Mouse (Mus musculus): ENCODE data around the gene Rplp0. TPM values are rescaled to one million over a fixed set of nuclear protein-coding genes. Genes with fewer than 3 reads are reported as not detected.
A peak's percentile ranks its signal among the peaks of the same experiment; 100 is the strongest.
"Not testable (repeated sequence)": the region's sequence is repeated elsewhere in the genome, so short reads cannot be mapped to it uniquely, and the experiment has no call there.

Rplp0 gene
- 100 to 1,000 TPM; 780 to 872 TPM for total RNA-seq (2021)
- long read RNA-seq, experiment 1, transcript Rplp0-201 (7 exons, 1,358 nt): major isoform, 1,009 of 1,081 reads
- long read RNA-seq, experiment 1, partial matches to known transcripts: 69 of 1,081 reads
- long read RNA-seq, experiment 1, other reads (novel, unspliced or antisense): 3 of 1,081 reads
- long read RNA-seq, experiment 2, transcript Rplp0-201 (7 exons, 1,358 nt): major isoform, 1,054 of 1,126 reads
- long read RNA-seq, experiment 2, partial matches to known transcripts: 68 of 1,126 reads
- long read RNA-seq, experiment 2, other reads (novel, unspliced or antisense): 4 of 1,126 reads

GRCm38 (mm10) chr5:115559237-115560101 is at the start of gene Rplp0:
Rplp0 (plus strand) TSS chr5:115559467.
- intact Hi-C loops (cut with DNase I; ENCODE audit: low total_unique reads): no loop called here
- peak; percentile 99 for DNase-seq

GRCm38 (mm10) chr5:115509790-115510689 is 49.2 kb upstream of the Rplp0 start:
- DNase-seq: no peak

GRCm38 (mm10) chr5:115512375-115512774 is 46.9 kb upstream of the Rplp0 start:
- DNase-seq: no peak
- intact Hi-C loops (cut with DNase I; ENCODE audit: low total_unique reads): no loop called here

More at GRCm38 (mm10) chr5:115509790-115510689, 49.2 kb upstream of the Rplp0 start:
- intact Hi-C loops (cut with DNase I; ENCODE audit: low total_unique reads): no loop called here

- no peak for DNase-seq
- intact Hi-C loops (cut with DNase I; ENCODE audit: low total_unique reads): no loop called here
Measured at GRCm38 (mm10) chr5:115513246-115513645, 46.0 kb upstream of the Rplp0 start.

- intact Hi-C loops (cut with DNase I; ENCODE audit: low total_unique reads): no loop called here
Measured at GRCm38 (mm10) chr5:115513721-115514120, 45.5 kb upstream of the Rplp0 start.

GRCm38 (mm10) chr5:115514346-115514745 is 44.9 kb upstream of the Rplp0 start:
- no peak for DNase-seq
- intact Hi-C loops (cut with DNase I; ENCODE audit: low total_unique reads): no loop called here

More at GRCm38 (mm10) chr5:115513721-115514120, 45.5 kb upstream of the Rplp0 start:
- DNase-seq: no peak

GRCm38 (mm10) chr5:115514896-115515587 is 44.2 kb upstream of the Rplp0 start:
- peak; percentile 52 for DNase-seq
- intact Hi-C loops (cut with DNase I; ENCODE audit: low total_unique reads): no loop called here

GRCm38 (mm10) chr5:115516081-115516907 is 43.0 kb upstream of the Rplp0 start:
- intact Hi-C loops (cut with DNase I; ENCODE audit: low total_unique reads): no loop called here
- DNase-seq: peak; percentile 38

- DNase-seq: no peak
- intact Hi-C loops (cut with DNase I; ENCODE audit: low total_unique reads): no loop called here
Measured at GRCm38 (mm10) chr5:115516908-115517307, 42.4 kb upstream of the Rplp0 start.

- DNase-seq: no peak
- intact Hi-C loops (cut with DNase I; ENCODE audit: low total_unique reads): no loop called here
Measured at GRCm38 (mm10) chr5:115517501-115517900, 41.8 kb upstream of the Rplp0 start.

- intact Hi-C loops (cut with DNase I; ENCODE audit: low total_unique reads); DNase-seq: not testable (repeated sequence)
Measured at GRCm38 (mm10) chr5:115518214-115518613, 41.1 kb upstream of the Rplp0 start.

GRCm38 (mm10) chr5:115520325-115520869 is 38.9 kb upstream of the Rplp0 start:
- intact Hi-C loops (cut with DNase I; ENCODE audit: low total_unique reads): no loop called here
- DNase-seq: peak; percentile 66

- intact Hi-C loops (cut with DNase I; ENCODE audit: low total_unique reads): no loop called here
- DNase-seq: no peak
Measured at GRCm38 (mm10) chr5:115521553-115522461, 37.5 kb upstream of the Rplp0 start.

- no peak for DNase-seq
Measured at GRCm38 (mm10) chr5:115522531-115522930, 36.7 kb upstream of the Rplp0 start.

GRCm38 (mm10) chr5:115522981-115523499 is 36.2 kb upstream of the Rplp0 start:
- DNase-seq: no peak
- intact Hi-C loops (cut with DNase I; ENCODE audit: low total_unique reads): no loop called here

More at GRCm38 (mm10) chr5:115522531-115522930, 36.7 kb upstream of the Rplp0 start:
- intact Hi-C loops (cut with DNase I; ENCODE audit: low total_unique reads): no loop called here

GRCm38 (mm10) chr5:115523971-115524370 is 35.3 kb upstream of the Rplp0 start:
- intact Hi-C loops (cut with DNase I; ENCODE audit: low total_unique reads): no loop called here
- peak; percentile 19 for DNase-seq

- DNase-seq: no peak
- intact Hi-C loops (cut with DNase I; ENCODE audit: low total_unique reads): no loop called here
Measured at GRCm38 (mm10) chr5:115524471-115524870, 34.8 kb upstream of the Rplp0 start.

Data from gastrocnemius, postnatal 14 days (tissue).